Mouse (Mus musculus) bone marrow, adult 2 months (tissue): ENCODE data around the gene Kif2c.

ENCODE experiments used
- CTCF ChIP-seq: fragments of 200-500 bp; IDR thresholded peaks from 2 replicates; pipeline ENCODE4 v1.5.1; 2011; ENCODE audit warnings: low read length, control low read depth; ENCODE audit not compliant: control insufficient read depth, insufficient read depth
- POLR2A ChIP-seq: fragments of 200-500 bp; IDR thresholded peaks from 2 replicates; pipeline ENCODE4 v1.6.1; 2011; ENCODE audit warnings: low read depth, mild to moderate bottlenecking, control low read depth, low read length, borderline replicate concordance; ENCODE audit not compliant: control insufficient read depth

- TF ChIP-seq CTCF (no peak), POLR2A (no peak)
Observed at GRCm38 (mm10) chr4:117122209-117122608, 60.2 kb downstream of the Kif2c start.
